Mouse (Mus musculus) G1E-ER4 (cell line): ENCODE measurements around the gene Ildr1. TPM values are rescaled to one million over a fixed set of nuclear protein-coding genes. Genes with fewer than 3 reads are reported as not detected.

Experiments used
- GATA1 ChIP-seq: IDR thresholded peaks from one replicate; pipeline ENCODE4 v1.8.0; 2012; ENCODE audit warnings: low read length, inconsistent platforms
- polyA plus RNA-seq: library from polyadenylated mRNA; stranded (reverse); fragments of >175 nt; gene quantifications from 2 replicates; pipeline ENCODE4 v1.2.3, GENCODE M21; 2012

The Ildr1 gene
- polyA plus RNA-seq, 1 experiment: not detected

- TF ChIP-seq GATA1: no peak
Observed at GRCm38 (mm10) chr16:36728959-36729358, 35.2 kb downstream of the Ildr1 start.

GRCm38 (mm10) chr16:36732572-36732971 is 38.8 kb downstream of the Ildr1 start:
- no peak for TF ChIP-seq GATA1

- no peak for TF ChIP-seq GATA1
Observed at GRCm38 (mm10) chr16:36733827-36734226, 40.0 kb downstream of the Ildr1 start.

GRCm38 (mm10) chr16:36735421-36735820 is 41.6 kb downstream of the Ildr1 start:
- no peak for TF ChIP-seq GATA1

DNA sequence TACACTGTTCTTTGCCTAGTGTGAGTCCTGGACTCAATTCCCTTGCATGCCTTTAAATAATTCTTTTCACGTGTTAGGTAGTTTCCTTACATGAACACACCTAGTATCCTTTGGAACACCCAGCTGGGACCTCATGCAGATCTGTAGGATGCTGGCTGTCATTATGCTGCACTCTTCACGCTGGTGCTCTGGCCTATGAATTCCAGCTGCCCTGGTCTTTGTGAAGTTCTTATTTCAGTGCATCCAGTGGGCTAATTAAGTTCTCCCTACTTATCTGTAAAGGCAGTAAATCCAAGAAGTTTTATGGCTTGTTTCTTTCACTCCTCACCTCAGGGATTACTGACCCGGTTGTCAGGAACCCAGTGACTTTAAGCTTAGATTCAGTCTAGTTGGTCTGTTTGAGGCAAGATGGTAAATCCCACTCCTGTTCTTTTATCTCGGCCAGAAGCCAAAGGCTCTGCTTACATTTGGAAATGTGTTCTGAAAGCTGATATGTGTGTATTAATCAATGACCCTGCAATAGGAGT is 45.7 kb downstream of the Ildr1 start:
- TF ChIP-seq GATA1: no peak

- TF ChIP-seq GATA1: no peak
Observed at GRCm38 (mm10) chr16:36743580-36743979, 49.8 kb downstream of the Ildr1 start.

DNA sequence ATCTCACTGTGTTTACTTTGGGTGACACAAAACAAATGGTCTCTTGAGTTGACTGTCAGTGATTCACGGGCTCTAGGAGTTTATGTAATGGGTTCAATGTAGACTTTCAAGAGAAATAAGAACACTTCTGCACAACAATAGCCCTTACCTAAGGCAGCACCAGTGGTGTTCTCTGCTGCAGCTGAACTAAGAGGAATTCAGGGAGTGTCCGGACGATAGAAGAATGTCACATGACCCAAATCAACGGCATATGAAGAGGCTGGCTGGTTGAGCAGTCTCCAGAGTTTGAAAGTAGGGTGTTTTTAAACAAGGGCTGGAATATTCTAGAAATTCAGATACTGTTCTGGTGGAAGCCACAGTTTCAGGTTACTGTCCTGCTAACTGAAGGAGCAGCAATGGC is 53.3 kb downstream of the Ildr1 start:
- TF ChIP-seq GATA1: no peak

DNA sequence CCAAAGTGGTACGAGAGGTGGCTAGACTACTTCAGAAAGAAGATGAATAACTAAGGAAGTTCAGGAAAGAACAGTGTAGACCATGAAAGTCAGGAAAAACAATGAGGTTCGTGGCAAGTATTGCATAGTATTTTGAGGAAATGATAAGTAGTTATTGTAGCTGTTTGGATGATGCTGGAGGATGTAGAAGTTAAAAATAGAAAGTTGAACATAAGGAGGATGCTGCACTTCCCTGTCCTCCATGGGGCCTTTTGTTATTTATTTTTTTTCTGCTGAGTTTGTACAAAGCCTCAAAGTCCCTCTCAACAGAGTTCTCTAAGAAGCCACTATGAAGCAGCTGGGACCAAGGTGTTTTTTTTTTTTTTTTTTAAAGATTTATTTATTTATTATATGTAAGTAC is 54.0 kb downstream of the Ildr1 start:
- no peak for TF ChIP-seq GATA1

GRCm38 (mm10) chr16:36751979-36752378 is 58.2 kb downstream of the Ildr1 start:
- no peak for TF ChIP-seq GATA1

GRCm38 (mm10) chr16:36770191-36770771 is 76.5 kb downstream of the Ildr1 start:
- TF ChIP-seq GATA1: no peak

- no peak for TF ChIP-seq GATA1
Observed at GRCm38 (mm10) chr16:36770830-36771229, 77.1 kb downstream of the Ildr1 start.

- no peak for TF ChIP-seq GATA1
Observed at GRCm38 (mm10) chr16:36771244-36771643, 77.5 kb downstream of the Ildr1 start.

GRCm38 (mm10) chr16:36771703-36772102 is 77.9 kb downstream of the Ildr1 start:
- no peak for TF ChIP-seq GATA1

DNA sequence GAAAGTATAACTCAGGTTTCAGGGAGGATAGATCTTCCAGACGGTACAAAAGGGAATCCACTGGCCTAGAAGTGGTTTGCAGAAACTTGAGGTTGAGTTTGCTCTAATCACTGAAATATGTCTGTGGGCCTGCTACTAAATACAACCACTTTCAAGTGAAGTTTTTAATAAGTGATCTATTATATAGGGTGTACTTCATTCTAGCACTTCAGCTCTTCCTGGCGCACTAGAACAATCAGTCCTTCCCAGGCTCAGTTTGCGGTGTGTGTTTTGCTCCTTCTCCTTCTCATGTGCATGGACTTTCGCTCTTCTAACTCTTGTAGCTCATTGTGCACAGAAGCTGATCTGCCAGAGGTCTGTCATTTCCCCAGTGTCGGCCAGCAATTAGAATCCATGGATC is 79.2 kb downstream of the Ildr1 start:
- no peak for TF ChIP-seq GATA1

DNA sequence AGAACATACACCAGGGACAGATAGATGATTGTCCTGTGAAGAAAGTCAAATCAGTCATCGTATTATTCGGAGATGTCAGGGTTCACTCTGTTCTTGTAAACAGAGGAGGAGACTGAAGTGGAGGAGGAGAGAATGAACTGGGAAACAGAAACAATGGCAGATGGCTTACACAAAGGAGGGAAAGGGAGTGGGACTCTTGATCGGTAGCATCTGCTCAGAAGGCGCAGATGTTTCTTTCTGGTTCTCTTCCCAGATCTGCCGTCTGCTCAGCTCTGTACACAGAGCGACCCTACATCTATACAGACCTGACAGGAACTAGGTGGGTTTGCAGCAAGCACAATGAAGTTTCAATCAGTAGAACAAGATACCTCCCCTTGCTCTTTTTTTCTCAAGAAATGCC is 81.9 kb downstream of the Ildr1 start:
- no peak for TF ChIP-seq GATA1

Other genes starting within 250 kb of the Ildr1 start
- gene Stfa3, start 238.6 kb upstream of the Ildr1 start, polyA plus RNA-seq: not detected in 2 replicates
- not detected in 2 replicates for gene Casr, start 131.8 kb upstream of the Ildr1 start, polyA plus RNA-seq
- gene Cd86, start 27.9 kb upstream of the Ildr1 start, polyA plus RNA-seq: not detected in 2 replicates
- gene Slc15a2, start 91.0 kb downstream of the Ildr1 start, polyA plus RNA-seq: 0.61 and 1.1 TPM in 2 replicates
- 1.8 and 2.6 TPM in 2 replicates for gene Iqcb1, start 134.4 kb downstream of the Ildr1 start, polyA plus RNA-seq
- 0.50 and 0.53 TPM in 2 replicates for gene Eaf2, start 181.0 kb downstream of the Ildr1 start, polyA plus RNA-seq
- gene Golgb1, start 181.2 kb downstream of the Ildr1 start, polyA plus RNA-seq: 10.8 and 13.4 TPM in 2 replicates
- gene Hcls1, start 241.0 kb downstream of the Ildr1 start, polyA plus RNA-seq: 20.5 and 28.9 TPM in 2 replicates